Mouse (Mus musculus) thymus, postnatal 25 days (tissue): Measurements from ENCODE around the gene Polk.

Experiments
- DNase-seq: peaks from one replicate; pipeline ENCODE4 v3.0.0; 2022

Gene Polk

DNA sequence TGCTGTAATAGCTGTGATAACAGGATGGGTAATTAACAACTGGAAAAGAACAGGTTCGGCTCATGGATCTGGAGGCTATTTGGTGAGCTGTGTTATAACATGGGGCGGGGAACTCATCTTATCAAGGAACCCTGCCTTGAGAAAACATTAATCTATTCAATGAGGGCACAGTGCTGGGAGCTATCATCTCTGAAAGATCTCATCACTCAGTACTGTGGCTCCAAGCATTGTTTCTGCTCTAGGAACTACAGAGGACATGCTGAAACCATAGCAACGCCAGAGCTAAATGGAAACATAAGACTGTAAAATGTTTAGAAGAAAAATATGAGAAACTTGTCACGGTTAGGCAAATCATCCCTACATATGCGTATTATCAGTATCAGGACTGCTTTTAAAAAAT lies 84.4 kb downstream of the Polk start:
- DNase-seq = no peak

- no peak for DNase-seq
These were observed 84.8 kb downstream of the Polk start for GRCm38 (mm10) chr13:96457566-96457965.

DNA sequence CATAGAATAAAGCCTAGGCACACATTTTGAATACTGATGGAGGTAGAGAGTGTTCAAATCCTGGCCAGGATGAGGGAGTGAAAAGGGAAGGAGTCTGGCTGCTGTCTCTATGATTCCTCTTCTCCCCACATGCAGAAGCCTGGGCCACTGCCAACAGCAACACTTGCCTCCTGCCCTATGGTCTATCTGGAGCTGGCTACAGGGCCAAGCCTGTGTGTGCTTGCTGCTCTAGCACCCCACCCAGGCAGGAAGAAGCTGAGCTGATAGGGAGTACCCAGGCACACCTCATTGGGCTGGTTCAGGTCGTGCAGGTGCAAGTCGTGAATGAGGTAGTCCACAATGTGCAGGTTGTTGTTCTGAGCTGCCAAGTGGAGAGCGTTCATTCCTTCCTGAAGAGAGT lies 88.1 kb downstream of the Polk start:
- DNase-seq = no peak

DNA sequence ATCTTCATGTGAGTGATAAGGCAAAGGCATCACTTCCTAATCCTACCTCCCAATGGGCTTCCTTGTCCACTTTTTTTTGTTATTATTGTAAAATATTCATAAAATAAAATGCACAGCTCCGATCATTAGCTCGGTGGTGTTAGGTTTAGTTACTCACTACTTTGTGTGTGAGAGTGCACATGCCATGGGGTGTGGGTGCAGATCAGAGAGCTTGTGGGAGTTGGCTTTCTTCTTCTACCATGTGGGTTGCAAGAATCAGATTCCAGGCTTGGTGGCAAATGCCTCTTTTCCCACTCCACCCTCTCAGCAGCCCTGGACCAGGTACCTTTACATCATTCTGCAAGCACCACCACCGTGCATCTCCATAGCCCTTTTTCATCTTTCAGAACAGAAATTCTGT lies 89.8 kb downstream of the Polk start:
- no peak for DNase-seq

DNA sequence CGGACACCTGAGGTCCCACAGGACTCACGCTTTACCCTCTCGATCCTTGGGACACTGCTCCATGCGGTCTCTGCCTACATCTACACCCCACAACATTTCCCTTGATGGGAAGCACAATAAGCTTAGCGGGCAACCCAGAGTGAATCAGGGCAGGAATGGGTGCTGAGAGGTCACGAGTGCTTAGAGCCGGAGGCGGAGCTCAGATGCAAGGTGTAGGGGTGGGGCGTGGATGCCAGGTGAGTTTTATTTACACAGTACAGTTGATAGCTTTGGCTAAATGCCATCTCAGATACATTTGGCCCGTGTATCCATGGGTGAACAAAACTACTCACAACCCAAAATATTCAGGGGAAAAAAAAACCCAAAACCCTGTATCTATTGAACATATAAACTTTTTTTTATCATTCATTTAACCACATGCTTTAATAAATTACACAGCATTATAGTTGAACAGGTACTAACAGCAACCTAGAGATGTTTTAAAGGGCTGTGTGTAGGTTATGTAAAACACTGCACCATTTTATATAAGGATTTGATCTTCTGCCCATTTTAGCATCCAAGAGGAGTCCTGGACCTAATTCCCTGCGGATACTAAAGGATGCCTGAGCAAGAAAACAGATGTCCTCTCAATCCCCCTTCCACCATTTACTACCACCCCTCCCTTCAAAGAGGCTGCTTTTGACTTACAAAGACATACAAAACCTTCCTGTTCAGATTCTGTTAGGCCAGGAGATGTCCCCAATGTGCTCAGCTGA lies 90.8 kb downstream of the Polk start:
- DNase-seq = no peak

DNA sequence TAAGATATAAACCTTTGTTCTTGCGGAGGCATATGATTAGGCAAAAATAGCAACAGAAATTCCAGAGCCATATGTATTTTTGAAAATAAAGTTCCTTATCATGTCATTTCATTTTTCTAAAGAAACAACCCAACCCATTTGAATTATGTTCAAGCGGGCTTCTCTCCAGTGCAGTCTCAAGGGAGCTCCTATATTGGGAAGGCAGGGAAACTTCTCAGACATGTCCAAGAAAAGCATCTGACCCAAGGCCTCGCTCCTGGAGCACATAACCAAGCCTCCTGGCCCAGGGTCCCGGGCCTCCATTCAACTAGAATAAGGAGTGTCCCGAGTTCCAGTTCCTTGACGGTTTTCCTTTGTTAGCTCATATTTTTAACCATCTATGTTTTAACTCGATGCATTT lies 91.5 kb downstream of the Polk start:
- no peak for DNase-seq

GRCm38 (mm10) chr13:96450205-96450856 lies 92.0 kb downstream of the Polk start:
- no peak for DNase-seq

DNA sequence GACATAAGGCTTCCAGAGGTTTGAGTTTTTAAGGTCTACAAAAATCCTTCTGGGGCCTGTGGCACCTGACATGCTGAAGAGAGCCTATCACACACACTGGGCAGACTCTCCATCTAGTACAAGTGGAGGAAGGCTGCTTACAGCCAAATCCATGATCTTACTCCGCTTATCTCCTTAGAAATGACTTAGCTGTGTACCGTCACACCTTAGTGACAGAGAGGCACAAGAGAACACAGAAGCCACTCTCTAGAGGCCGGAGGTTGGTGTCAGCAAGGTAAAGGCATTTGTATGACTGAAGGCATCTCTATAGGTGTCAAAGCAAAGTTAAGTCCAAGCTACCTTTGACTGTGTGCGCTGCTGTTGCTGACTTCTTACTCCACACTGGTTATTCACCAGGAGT lies 101.9 kb downstream of the Polk start:
- DNase-seq = no peak

DNA sequence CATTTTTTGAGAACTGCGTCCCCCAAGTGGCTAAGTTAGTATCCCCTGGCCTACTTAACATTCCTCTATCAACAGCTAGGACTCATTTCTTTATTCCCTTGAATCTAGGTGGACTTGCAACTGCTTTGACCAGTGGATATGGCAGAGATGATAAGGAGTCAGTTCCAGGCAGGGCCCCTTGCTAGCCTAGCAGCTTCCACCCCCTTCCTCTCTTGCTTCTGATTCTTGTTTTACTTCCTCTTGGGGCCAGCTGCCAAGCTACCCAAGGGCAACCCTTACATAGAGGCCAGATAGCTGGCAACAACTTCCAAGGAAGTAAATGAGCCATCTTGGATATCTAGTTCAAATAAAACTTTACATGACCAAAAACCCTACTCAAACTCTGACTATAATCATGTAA lies 105.5 kb downstream of the Polk start:
- no peak for DNase-seq

- no peak for DNase-seq
These were observed 106.6 kb downstream of the Polk start for GRCm38 (mm10) chr13:96435793-96436192.

- no peak for DNase-seq
These were observed 107.5 kb downstream of the Polk start for GRCm38 (mm10) chr13:96434899-96435331.

DNA sequence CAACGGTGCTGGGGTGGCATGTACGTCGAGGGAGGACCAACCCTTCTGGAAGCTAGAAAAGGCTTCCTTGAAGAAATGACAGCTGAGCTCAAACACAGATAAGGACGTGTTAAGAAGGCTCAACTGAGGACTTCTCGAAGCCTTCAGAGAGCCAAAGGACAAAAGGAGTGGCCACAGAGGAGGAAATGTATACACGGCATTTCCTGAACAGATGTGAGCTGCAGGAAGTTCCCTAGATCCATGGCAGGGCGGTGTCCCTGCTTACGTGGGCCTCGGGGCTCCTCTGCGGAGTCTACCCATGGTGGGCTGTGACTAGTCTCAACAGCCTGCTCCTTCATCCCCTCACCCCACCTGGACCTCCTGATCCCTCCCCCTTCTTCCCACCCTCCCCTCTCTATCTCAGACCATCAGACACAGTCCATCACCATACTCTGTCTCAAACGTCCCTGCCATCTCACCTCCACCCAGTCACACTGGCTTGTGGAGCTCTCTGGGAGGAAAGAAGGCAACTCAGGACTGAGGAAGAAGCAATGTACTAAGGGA lies 108.7 kb downstream of the Polk start:
- DNase-seq = peak; percentile 13

GRCm38 (mm10) chr13:96433041-96433440 lies 109.3 kb downstream of the Polk start:
- no peak for DNase-seq

GRCm38 (mm10) chr13:96432376-96432811 lies 110.0 kb downstream of the Polk start:
- DNase-seq = no peak

GRCm38 (mm10) chr13:96431595-96432156 lies 110.7 kb downstream of the Polk start:
- DNase-seq = peak; percentile 85
